Mouse (Mus musculus): ENCODE measurements around the gene Pou6f1. TPM values are rescaled to one million over a fixed set of nuclear protein-coding genes. Genes with fewer than 3 reads are reported as not detected.

Pou6f1 gene
- total RNA-seq, 4 experiments from 2014 or later: 119 to 151 (median 133) TPM

Small RNAs within 50 kb of the gene (microRNA-seq; reads per million reads assigned to microRNA genes)
- gene Mir6961: 0 to 0.21 reads per million in 2 experiments

Other genes starting within 250 kb of the Pou6f1 start
- gene Methig1, start 246.8 kb downstream of the Pou6f1 start, total RNA-seq (2022): under 1 TPM in 1 of 4 experiments, not detected in 3; 0.57 TPM
- 1 to 10 TPM in 1 of 4 experiments, under 1 TPM in 1, not detected in 2; 0.78 to 1.0 TPM for gene Mettl7a2, start 246.8 kb downstream of the Pou6f1 start, total RNA-seq (2022)
- not detected for gene Higd1c, start 235.4 kb downstream of the Pou6f1 start, total RNA-seq (2022)
- gene Gm5475, start 177.8 kb downstream of the Pou6f1 start, total RNA-seq (2022): under 1 TPM in 1 of 4 experiments, not detected in 3; 0.15 TPM
- 10 to 100 TPM; 47.1 to 69.7 (median 54.5) TPM for gene Slc11a2, start 174.9 kb downstream of the Pou6f1 start, total RNA-seq (2022)
- 10 to 100 TPM; 55.3 to 64.5 (median 57.5) TPM for gene Letmd1, start 131.0 kb downstream of the Pou6f1 start, total RNA-seq (2022)
- 10 to 100 TPM; 29.1 to 31.5 (median 31.2) TPM for gene Csrnp2, start 104.5 kb downstream of the Pou6f1 start, total RNA-seq (2022)
- gene Tfcp2, start 48.0 kb downstream of the Pou6f1 start, total RNA-seq (2022): 10 to 100 TPM; 27.7 to 31.7 (median 30.1) TPM
- 100 to 1,000 TPM; 118 to 126 (median 122) TPM for gene Dazap2, start 15.4 kb upstream of the Pou6f1 start, total RNA-seq (2022)
- 1 to 10 TPM; 1.9 to 3.1 (median 2.3) TPM for gene Smagp, start 37.0 kb upstream of the Pou6f1 start, total RNA-seq (2022)
- 10 to 100 TPM in 1 of 4 experiments, 1 to 10 TPM in 3; 6.8 to 10.0 (median 7.6) TPM for gene Bin2, start 69.6 kb upstream of the Pou6f1 start, total RNA-seq (2022)
- 1 to 10 TPM; 1.7 to 5.8 (median 4.5) TPM for gene Cela1, start 87.9 kb upstream of the Pou6f1 start, total RNA-seq (2022)
- gene Galnt6, start 129.4 kb upstream of the Pou6f1 start, total RNA-seq (2022): 10 to 100 TPM; 12.4 to 15.1 (median 14.4) TPM
- 10 to 100 TPM; 60.5 to 73.8 (median 69.8) TPM for gene Slc4a8, start 161.8 kb upstream of the Pou6f1 start, total RNA-seq (2022)